Mouse (Mus musculus) thymus, adult 2 months (tissue): Measurements from ENCODE around the gene Polr2h. TPM values are rescaled to one million over a fixed set of nuclear protein-coding genes. Genes with fewer than 3 reads are reported as not detected.

Experiments used
- DNase-seq: peaks from one replicate; pipeline ENCODE4 v3.0.0; 2021
- H3K27ac ChIP-seq: fragments of 200-500 bp; 2 replicates; pipeline ENCODE4 v1.5.1; 2012; ENCODE audit warnings: low read length, control low read depth; ENCODE audit not compliant: control insufficient read depth, insufficient read depth
- H3K27me3 ChIP-seq: fragments of 200-500 bp; 2 replicates; pipeline ENCODE4 v1.6.1; 2012; ENCODE audit warnings: mild to moderate bottlenecking, low read length, moderate library complexity, mixed read lengths; ENCODE audit not compliant: control insufficient read depth, insufficient read depth
- H3K36me3 ChIP-seq: fragments of 200-500 bp; 2 replicates; pipeline ENCODE4 v1.6.1; 2012; ENCODE audit warnings: mild to moderate bottlenecking, low read length, moderate library complexity; ENCODE audit not compliant: control insufficient read depth, insufficient read depth
- H3K4me1 ChIP-seq: fragments of 200-500 bp; replicated peaks from 2 replicates; pipeline ENCODE4 v1.6.1; 2012; ENCODE audit warnings: low read length; ENCODE audit not compliant: control insufficient read depth, insufficient read depth
- H3K4me3 ChIP-seq: fragments of 200-500 bp; 2 replicates; pipeline ENCODE4 v1.5.1; 2012; ENCODE audit warnings: mild to moderate bottlenecking, low read length, control low read depth, moderate library complexity; ENCODE audit not compliant: control insufficient read depth, insufficient read depth
- CTCF ChIP-seq: fragments of 200-500 bp; IDR thresholded peaks from 2 replicates; pipeline ENCODE4 v1.5.1; 2012; ENCODE audit warnings: mild to moderate bottlenecking, control low read depth, low read length, moderate library complexity, borderline replicate concordance; ENCODE audit not compliant: control insufficient read depth, poor library complexity, insufficient read depth; ENCODE audit errors: extremely low read depth
- POLR2A ChIP-seq: fragments of 200-500 bp; IDR thresholded peaks from 2 replicates; pipeline ENCODE4 v1.6.1; 2012; ENCODE audit warnings: mild to moderate bottlenecking, low read length, control low read depth, moderate library complexity; ENCODE audit not compliant: control insufficient read depth, poor library complexity, insufficient read depth; ENCODE audit errors: extremely low read depth
- WGBS: fragments of 180-500 bp; shearing (Covaris S2); methylation state at CpG from one replicate; pipeline ENCODE4 v1.1.7; 2018; 5-methylcytosine and 5-hydroxymethylcytosine counted together
- polyA plus RNA-seq: library from polyadenylated mRNA; depleted of rRNA; stranded (reverse); fragments of >200 nt; gene quantifications from 2 replicates; pipeline ENCODE4 v1.2.3, GENCODE M21; 2012

Polr2h gene
- polyA plus RNA-seq, 1 experiment: 32.9 TPM

DNA sequence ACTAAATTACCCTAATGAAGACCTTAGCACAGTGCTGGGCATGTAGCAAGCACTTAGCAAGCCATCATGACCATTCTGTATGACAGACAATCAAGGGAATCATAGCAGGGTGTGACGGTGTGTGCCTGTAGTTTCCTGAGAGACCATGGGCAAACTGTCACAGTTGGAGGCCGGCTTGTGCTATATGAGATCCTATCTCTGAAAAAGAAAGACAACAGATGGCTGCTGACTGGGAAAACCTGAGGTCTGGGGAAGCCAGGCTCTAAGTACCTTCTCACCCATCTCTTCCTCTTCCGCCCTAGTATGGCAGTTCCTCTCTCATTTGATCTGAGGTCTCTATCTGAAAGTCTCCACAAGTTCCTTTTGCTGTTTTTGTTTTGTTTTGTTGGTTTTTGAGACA is 11.7 kb upstream of the Polr2h start:
- WGBS: 36% methylated on average over 3 of the region's 3 CpGs
- no peak for DNase-seq
- Histone ChIP-seq H3K27me3 (no peaks in the 10 kb centered on the region), H3K27ac (no peak overlapping the region), H3K36me3 (no peaks in the 10 kb centered on the region), H3K4me3 (no peak overlapping the region), H3K4me1 (0 out of 2 replicates have a peak, but pooled peaks cover 2% of the 10 kb centered on the region)
- TF ChIP-seq POLR2A: no peak
- no peak for TF ChIP-seq CTCF

- WGBS: 96% methylated on average over 2 of the region's 2 CpGs
- no peak for DNase-seq
- Histone ChIP-seq H3K27me3 (no peaks in the 10 kb centered on the region), H3K4me1 (0 out of 2 replicates have a peak, but pooled peaks cover 2% of the 10 kb centered on the region), H3K27ac (no peak overlapping the region), H3K4me3 (no peak overlapping the region), H3K36me3 (no peaks in the 10 kb centered on the region)
- TF ChIP-seq POLR2A (no peak), CTCF (no peak)
Measured at GRCm38 (mm10) chr16:20706407-20707055, 10.9 kb upstream of the Polr2h start.

DNA sequence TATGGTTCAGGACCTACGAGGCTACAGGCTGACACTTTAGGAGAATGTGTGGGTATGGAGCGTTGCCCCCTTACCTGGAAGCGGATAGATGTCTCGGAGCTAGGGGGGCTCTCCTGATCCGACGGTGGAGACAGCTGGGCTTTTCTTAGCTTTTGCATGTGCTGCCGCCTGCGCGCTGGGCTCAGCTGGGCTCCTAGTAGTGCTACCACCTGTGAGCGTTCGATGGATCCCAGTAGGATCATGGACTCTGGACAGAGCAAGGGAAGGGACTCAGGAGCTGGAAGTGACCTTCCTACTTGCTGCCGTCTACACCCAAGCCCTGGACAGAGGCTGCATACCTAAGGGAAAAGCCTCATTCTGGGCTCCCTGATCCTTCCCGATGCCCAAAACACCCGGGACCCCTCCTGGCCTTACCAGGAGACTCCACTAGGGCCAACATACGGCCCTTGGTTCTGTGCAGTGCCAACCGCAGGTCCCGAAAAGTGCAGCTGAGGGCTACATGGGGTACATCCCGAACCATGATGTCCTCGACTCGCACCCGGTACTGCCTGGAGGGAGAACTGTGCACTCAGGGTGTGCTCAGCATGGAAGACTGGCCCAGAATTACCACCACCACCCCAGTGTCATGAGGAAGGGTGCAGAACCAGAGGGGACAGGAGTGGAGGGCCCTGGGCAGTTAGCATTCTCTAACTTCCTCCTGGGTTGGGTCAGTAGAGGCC is 9.1 kb upstream of the Polr2h start:
- Histone ChIP-seq H3K27me3 (no peaks in the 10 kb centered on the region), H3K4me3 (no peak overlapping the region), H3K36me3 (no peaks in the 10 kb centered on the region), H3K4me1 (0 out of 2 replicates have a peak, but pooled peaks cover 2% of the 10 kb centered on the region), H3K27ac (no peak overlapping the region)
- DNase-seq: no peak
- TF ChIP-seq POLR2A (no peak), CTCF (no peak)
- 97% methylated on average over 21 of the region's 21 CpGs for WGBS

DNA sequence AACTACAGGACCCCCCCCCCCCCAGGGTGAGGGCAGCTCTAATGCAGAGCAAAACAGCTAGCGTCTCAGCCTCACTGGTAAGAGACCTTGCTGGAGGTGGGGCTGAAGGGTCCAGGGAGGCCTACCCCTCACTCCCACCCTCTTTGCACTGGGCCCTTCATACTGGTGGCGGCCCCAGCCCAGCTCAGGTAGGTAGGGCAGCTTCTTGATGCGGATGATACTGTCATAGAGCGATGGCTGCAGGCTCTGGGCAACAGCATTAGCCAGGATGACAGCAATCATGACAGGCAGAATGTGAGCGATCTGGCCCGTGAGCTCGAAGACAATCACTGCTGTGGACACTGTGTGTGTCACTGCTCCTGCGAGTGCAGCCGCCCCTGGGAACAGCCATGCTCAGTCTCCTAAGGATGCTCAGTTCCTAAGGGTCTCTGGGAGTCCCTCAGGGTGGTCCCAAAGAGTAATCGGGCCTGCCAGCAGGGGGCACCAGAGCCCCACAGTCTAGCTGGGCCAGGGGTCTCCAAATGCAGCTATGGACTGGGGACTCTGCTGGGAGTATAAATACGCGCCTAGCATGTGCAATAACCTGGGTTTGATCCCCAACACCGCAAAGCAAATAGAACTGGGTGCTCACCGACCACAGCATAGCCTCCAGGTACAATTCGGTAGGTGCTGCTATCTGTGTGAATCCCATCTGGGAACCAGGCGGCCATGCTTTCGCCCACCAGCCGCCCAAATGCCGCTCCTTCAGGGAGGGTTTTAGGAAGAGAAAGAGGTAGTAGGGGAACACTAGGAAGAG is 8.3 kb upstream of the Polr2h start:
- Histone ChIP-seq H3K4me1 (0 out of 2 replicates have a peak, but pooled peaks cover 2% of the 10 kb centered on the region), H3K4me3 (no peak overlapping the region), H3K27me3 (no peaks in the 10 kb centered on the region), H3K27ac (no peak overlapping the region), H3K36me3 (no peaks in the 10 kb centered on the region)
- peak; percentile 78 for DNase-seq
- 86% methylated on average over 19 of the region's 19 CpGs for WGBS
- TF ChIP-seq CTCF: peak; percentile 96
- TF ChIP-seq POLR2A: no peak

GRCm38 (mm10) chr16:20710370-20710769 is 7.1 kb upstream of the Polr2h start:
- DNase-seq: no peak
- Histone ChIP-seq H3K36me3 (no peaks in the 10 kb centered on the region), H3K4me3 (no peak overlapping the region), H3K27ac (no peak overlapping the region), H3K4me1 (peaks cover 7% of the 10 kb centered on the region), H3K27me3 (no peaks in the 10 kb centered on the region)
- TF ChIP-seq CTCF (no peak), POLR2A (no peak)
- 98% methylated on average over 11 of the region's 11 CpGs for WGBS

- no peaks in the 10 kb centered on the region for H3K27me3 ChIP-seq
- no peak overlapping the region for H3K27ac ChIP-seq
- 85% methylated on average over 4 of the region's 4 CpGs for WGBS
- peaks cover 8% of the 10 kb centered on the region for H3K4me1 ChIP-seq
- H3K36me3 ChIP-seq: no peaks in the 10 kb centered on the region
- no peak for DNase-seq
- no peak overlapping the region for H3K4me3 ChIP-seq
- no peak for TF ChIP-seq CTCF
- TF ChIP-seq POLR2A: no peak
Measured at GRCm38 (mm10) chr16:20710810-20711209, 6.7 kb upstream of the Polr2h start.
